Mouse (Mus musculus): ENCODE measurements around the gene Foxp3.

DNA sequence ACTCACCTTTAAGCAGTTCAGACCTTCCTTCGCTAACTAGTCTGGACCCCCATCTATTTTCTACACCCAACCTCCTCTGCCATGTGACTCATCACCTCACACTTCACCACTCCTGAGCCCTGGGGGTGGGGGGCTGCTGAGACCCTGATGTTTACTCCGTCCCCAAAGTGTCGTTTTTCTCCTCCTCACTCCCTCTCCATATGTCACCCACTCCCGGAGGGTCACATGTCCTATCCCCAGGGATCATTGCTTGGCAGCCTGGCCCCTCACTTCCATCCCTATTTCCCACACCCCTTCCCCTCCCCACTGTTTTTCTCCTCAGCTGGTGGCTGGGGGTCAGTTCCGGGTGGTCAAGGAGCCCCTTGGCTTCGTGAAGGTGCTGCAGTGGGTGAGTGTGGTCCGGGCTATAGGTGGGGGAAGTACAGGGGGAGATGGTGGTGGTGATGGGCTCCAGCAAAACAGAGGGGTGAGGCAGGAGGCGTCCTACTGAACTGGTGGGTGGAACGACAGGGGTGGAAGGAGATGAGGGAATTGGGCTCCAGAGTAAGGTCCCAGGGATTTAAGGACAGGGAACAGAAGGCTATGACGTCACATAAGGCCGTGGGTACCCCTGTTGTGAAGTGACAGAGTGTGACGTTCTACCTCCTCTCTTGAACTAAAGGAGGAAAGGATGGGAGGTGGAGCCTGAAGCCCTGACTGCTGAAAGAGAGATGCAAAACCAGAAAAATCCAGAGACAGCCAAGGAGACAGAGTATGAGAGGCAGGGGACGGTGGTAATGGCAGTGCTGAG lies 66.3 kb downstream of the Foxp3 start:
- TF ChIP-seq CTCF (IDR thresholded peaks at IDR 0.05; ENCODE audit: low read depth, low read length): no peak
- no peak for TF ChIP-seq POLR2A (IDR thresholded peaks at IDR 0.05; ENCODE audit: extremely low read depth, insufficient read depth, low read length)
